10 mouse cellular contexts compared by ENCODE assay signal in the genomic region with DNA sequence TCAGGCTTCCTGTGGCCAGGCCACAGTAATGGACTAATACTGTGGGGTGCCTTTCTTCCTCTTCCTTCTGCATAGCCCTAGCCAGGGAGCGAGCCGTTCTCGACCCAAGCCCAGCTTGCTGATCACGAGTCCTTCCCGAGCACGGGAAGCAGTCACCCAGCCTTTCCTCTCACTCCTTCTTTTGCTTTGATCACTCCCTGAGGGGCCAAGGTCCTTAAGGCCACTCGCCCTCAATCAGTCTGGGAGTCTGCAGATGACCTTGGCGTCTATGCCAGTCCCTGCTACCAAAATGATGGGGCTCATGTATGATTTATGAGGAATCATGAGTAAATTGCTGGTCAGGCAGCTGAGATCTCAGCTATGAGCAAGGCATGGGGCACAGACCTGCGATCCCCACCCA. TPM values are rescaled to one million over a fixed set of nuclear protein-coding genes. Genes with fewer than 3 reads are reported as not detected.
DNase-seq lines count a peak whose midpoint lies in the region; ATAC-seq and TF ChIP-seq lines count a peak whose summit lies in the region.
"Had no signal": no experiment of that assay in that cellular context is flagged by ENCODE, and none has a peak within 500 bp of the region (broad histone marks: within the 10 kb centered on the region; RNA-seq: fewer than 3 reads in every experiment).

No protein-coding gene starts in this region.

- no peak for DNase-seq in heart, adult 18-20 months
- DNase-seq in lung, embryonic 14.5 days = no peak
- DNase-seq in lung, postnatal 36 days = no peak
- no peak for DNase-seq in thymus, postnatal 10 days (ENCODE audit: low spot score in 2 of 2)
- no peak for DNase-seq in layer of hippocampus, adult 9-10 months (ENCODE audit: low spot score)
- DNase-seq: thymus, postnatal 25 days had no signal

- H3K9me3 ChIP-seq in heart, embryonic 16.5 days (replicated peaks; ENCODE audit: control insufficient read depth, low read length) = no peaks in the 10 kb centered on the region
- no peaks in the 10 kb centered on the region for H3K9me3 ChIP-seq in lung, embryonic 14.5 days (ENCODE audit: low read depth, low read length)
- no peaks in the 10 kb centered on the region for H3K9me3 ChIP-seq in limb, embryonic 13.5 days
- H3K9me3 ChIP-seq: forebrain, embryonic 15.5 days had no signal

- H3K4me1 ChIP-seq in heart, embryonic 16.5 days (ENCODE audit: control insufficient read depth, insufficient read depth, low read length) = peaks cover 11% of the 10 kb centered on the region
- H3K4me1 ChIP-seq in lung, embryonic 14.5 days (ENCODE audit: insufficient read depth) = no peaks in the 10 kb centered on the region
- H3K4me1 ChIP-seq in brown adipose tissue, adult 24 weeks (ENCODE audit: control insufficient read depth, insufficient read depth, insufficient read length, low read length) = peaks cover 28% of the 10 kb centered on the region
- peaks cover 50% of the 10 kb centered on the region for H3K4me1 ChIP-seq in limb, embryonic 13.5 days

- no peak for TF ChIP-seq CTCF in lung, embryonic 14.5 days (IDR thresholded peaks at IDR 0.05; ENCODE audit: low read depth)

- no peak overlapping the region for H3K9ac ChIP-seq in heart, embryonic 16.5 days (ENCODE audit: low read length)
- no peak overlapping the region for H3K9ac ChIP-seq in lung, embryonic 14.5 days
- H3K9ac ChIP-seq in limb, embryonic 13.5 days = peak overlapping the region; percentile 39; the same call in 1 of the 2 replicates
- H3K9ac ChIP-seq: forebrain, embryonic 15.5 days had no signal

- H3K27ac ChIP-seq in heart, embryonic 16.5 days (ENCODE audit: low read length) = peak overlapping the region; percentile 46
- 0 out of 2 replicates have a peak overlapping the region, but pooled peaks have one; percentile 1 for H3K27ac ChIP-seq in lung, embryonic 14.5 days (ENCODE audit: low read depth)
- peak overlapping the region; percentile 68 for H3K27ac ChIP-seq in brown adipose tissue, adult 24 weeks (replicated peaks; ENCODE audit: low read depth, low read length)
- H3K27ac ChIP-seq in limb, embryonic 13.5 days = no peak overlapping the region
- H3K27ac ChIP-seq: forebrain, embryonic 15.5 days had no signal

- 64% methylated on average over 9 of the region's 9 CpGs for WGBS in heart, embryonic 16.5 days
- WGBS in lung, embryonic 14.5 days = 53% methylated on average over 9 of the region's 9 CpGs
- 63% methylated on average over 9 of the region's 9 CpGs for WGBS in limb, embryonic 13.5 days

- no peak overlapping the region for H3K4me3 ChIP-seq in heart, embryonic 16.5 days (ENCODE audit: low read length)
- H3K4me3 ChIP-seq in lung, embryonic 14.5 days (ENCODE audit: low read depth, low read length) = no peak overlapping the region
- H3K4me3 ChIP-seq in brown adipose tissue, adult 24 weeks (ENCODE audit: insufficient read depth, low read depth, low read length) = no peak overlapping the region
- H3K4me3 ChIP-seq in limb, embryonic 13.5 days = no peak overlapping the region
- H3K4me3 ChIP-seq: forebrain, embryonic 15.5 days had no signal

- no peak for ATAC-seq in heart, embryonic 16.5 days (replicated peaks; ENCODE audit: extremely low read depth, insufficient read depth, low FRiP score)
- ATAC-seq in lung, embryonic 14.5 days (ENCODE audit: insufficient read depth) = no peak
- ATAC-seq in limb, embryonic 13.5 days (ENCODE audit: low FRiP score, low read depth) = no peak
- ATAC-seq: forebrain, embryonic 15.5 days had no signal

- peaks cover 10% of the 10 kb centered on the region; the same call in 1 of the 2 replicates for H3K36me3 ChIP-seq in heart, embryonic 16.5 days (ENCODE audit: control insufficient read depth, insufficient read depth)
- H3K36me3 ChIP-seq in lung, embryonic 14.5 days (ENCODE audit: insufficient read depth) = peaks cover 27% of the 10 kb centered on the region
- peaks cover 35% of the 10 kb centered on the region for H3K36me3 ChIP-seq in limb, embryonic 13.5 days

- no peaks in the 10 kb centered on the region for H3K27me3 ChIP-seq in heart, embryonic 16.5 days (ENCODE audit: control insufficient read depth, insufficient read depth, low read length)
- H3K27me3 ChIP-seq in lung, embryonic 14.5 days (ENCODE audit: insufficient read depth, low read length) = no peaks in the 10 kb centered on the region
- H3K27me3 ChIP-seq in limb, embryonic 13.5 days = no peaks in the 10 kb centered on the region
- H3K27me3 ChIP-seq: forebrain, embryonic 15.5 days had no signal

- H3K4me2 ChIP-seq in heart, embryonic 16.5 days (ENCODE audit: low read depth, low read length) = no peak overlapping the region
- H3K4me2 ChIP-seq in lung, embryonic 14.5 days = no peak overlapping the region
- no peak overlapping the region for H3K4me2 ChIP-seq in limb, embryonic 13.5 days (replicated peaks)
- H3K4me2 ChIP-seq: forebrain, embryonic 15.5 days had no signal

RNA-seq across cellular contexts. Expression of a gene that starts 37.4 kb away (rescaled TPM):
- 115 and 129 TPM in 2 replicates for polyA plus RNA-seq in heart, embryonic 16.5 days (2015; fragmentation: Nextera tagmentation; extraction: Ambion mirVana)
- total RNA-seq in heart, adult 18-20 months (2021) = 10 to 100 TPM; 18.2 to 21.6 TPM
- polyA plus RNA-seq in lung, embryonic 14.5 days (2014; fragmentation: Nextera tagmentation; extraction: Ambion mirVana) = 331 and 347 TPM in 2 replicates
- 9.1 and 16.2 TPM in 2 replicates for polyA plus RNA-seq in brown adipose tissue, adult 24 weeks (2012; ENCODE audit: insufficient read depth, insufficient read length, missing spikeins)
- polyA plus RNA-seq in limb, embryonic 13.5 days (2015; fragmentation: Nextera tagmentation; extraction: Ambion mirVana) = 421 and 428 TPM in 2 replicates
